Mouse (Mus musculus): ENCODE results near the gene Olfr1306.

The Olfr1306 gene

DNA sequence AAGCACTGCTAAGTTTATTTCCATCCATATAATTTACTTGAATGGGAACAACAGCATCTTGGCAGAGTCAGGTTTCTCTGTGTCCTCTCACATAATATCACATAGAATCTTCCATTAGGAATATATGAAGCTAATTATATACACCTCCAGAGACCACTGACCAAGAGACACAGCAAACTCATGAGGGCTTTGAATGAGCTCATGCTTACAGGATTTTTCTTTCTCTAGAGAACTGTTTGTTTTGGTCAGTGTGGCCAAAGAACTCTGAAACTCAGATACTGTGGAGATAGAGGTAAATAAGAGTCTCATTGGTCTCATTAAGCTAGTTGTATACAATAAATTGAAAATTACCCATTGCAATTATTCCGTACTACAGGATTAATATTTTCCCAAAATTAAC lies at the start of gene Olfr1306:
Olfr1306 (minus strand) TSS at position 101 of the 400 bp plus-strand sequence.
- no peak for DNase-seq

DNA sequence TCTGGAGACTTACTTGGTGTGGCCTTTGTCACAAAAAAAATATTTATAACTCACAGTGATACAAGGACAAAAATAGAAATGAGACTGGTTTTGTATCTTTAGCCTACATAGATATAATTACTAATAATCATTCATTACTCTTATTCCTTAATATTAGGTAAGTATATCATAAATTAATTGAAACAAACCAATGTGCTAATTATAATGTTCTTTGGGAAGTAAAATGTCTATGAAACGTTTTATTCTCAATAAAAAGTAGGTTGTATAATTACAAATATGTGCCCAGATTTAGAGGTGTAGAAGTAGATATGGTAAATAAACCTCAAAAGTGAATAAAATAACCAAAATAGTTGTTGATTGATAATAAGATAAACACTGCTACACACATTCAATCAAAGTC lies 48.8 kb upstream of the Olfr1306 start, which contains the start of gene Olfr1308:
Olfr1308 (minus strand) TSS at position 101 of the 400 bp plus-strand sequence.
- DNase-seq = no peak

DNA sequence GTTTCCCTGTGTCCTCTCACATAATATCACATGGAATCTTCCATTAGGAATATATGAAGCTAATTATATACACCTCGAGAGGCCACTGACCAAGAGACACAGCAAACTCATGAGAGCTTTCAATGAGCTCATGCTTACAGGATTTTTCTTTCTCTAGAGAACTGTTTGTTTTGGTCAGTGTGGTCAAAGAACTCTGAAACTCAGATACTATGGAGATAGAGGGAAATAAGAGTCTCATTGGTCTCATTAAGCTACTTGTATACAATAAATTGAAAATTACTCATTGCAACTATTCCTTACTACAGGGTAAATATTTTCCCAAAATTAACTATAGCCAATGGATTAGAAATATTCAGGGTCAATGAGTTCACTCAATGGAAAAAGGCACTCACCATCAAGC lies 33.3 kb upstream of the Olfr1306 start, which contains the start of gene Olfr1307:
Olfr1307 (minus strand) TSS at position 101 of the 400 bp plus-strand sequence.
- no peak for DNase-seq

DNA sequence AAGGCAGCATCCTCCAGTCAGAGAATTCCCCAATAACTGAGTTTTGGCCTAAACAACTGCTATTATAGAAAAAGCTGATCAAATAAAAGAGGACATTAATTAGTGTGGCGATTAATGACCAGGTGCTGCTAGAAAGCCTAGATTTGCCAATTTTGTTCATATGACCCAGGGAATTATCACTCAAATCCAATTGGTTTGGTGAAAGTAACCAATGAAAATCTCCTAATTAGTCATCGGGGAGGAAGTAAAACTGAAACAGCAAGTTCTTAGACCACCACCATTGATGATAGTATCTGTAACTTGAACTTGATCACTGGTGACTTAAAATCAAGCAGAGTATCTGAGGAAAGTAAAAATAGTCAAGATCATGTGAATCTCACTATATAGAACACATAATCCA lies 39.0 kb downstream of the Olfr1306 start, which contains the start of gene Olfr1305:
Olfr1305 (minus strand) TSS at position 101 of the 400 bp plus-strand sequence.
- DNase-seq = no peak
